In the genomic region with DNA sequence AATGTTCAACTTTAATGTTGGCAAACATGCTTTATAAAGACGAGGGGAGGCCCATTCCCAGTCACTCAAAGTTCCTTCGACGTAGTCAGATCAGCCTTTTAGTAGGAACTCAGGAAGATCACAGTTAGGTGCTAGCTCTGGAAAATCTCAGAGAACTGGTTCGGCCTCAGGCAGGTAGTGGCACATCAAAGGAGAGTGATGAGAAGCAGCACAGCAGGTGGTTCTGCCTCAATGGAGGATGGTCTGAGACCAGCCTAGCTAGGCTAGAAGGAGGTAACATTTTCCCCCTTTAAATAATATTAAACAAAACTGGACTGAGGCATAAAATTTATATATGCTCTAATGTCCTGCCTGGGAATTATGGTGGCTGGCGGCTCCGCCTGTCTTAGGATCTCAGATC, we compare ENCODE assay signal across 19 mouse cellular contexts.
"Had no signal": no experiment of that assay in that cellular context is flagged by ENCODE, and none has a peak within 500 bp of the region (broad histone marks: within the 10 kb centered on the region; RNA-seq: fewer than 3 reads in every experiment).

No protein-coding gene starts in this region.

- H3K9ac ChIP-seq: liver, postnatal 0 days; lung, embryonic 15.5 days; midbrain, embryonic 12.5 days; neural tube, embryonic 13.5 days; neural tube, embryonic 15.5 days had no signal

- H3K36me3 ChIP-seq: lung, embryonic 15.5 days; midbrain, embryonic 10.5 days; midbrain, embryonic 12.5 days; neural tube, embryonic 13.5 days; neural tube, embryonic 15.5 days had no signal

- H3K4me3 ChIP-seq: lung, embryonic 15.5 days; midbrain, embryonic 10.5 days; midbrain, embryonic 12.5 days; myocyte; neural tube, embryonic 13.5 days; neural tube, embryonic 15.5 days had no signal

- H3K9me3 ChIP-seq: lung, embryonic 15.5 days had no signal

- DNase-seq: liver, postnatal 0 days; lung, adult 2 months; lung, postnatal 14 days; lung, postnatal 4 days; midbrain, embryonic 14.5 days; retina, postnatal 1 day; right cerebral cortex, adult 18-20 months; right cerebral cortex, postnatal 25 days; right cerebral cortex, postnatal 4 days; spleen, adult 18-20 months; thymus, adult 18-20 months; thymus, postnatal 14 days; thymus, postnatal 36 days had no signal

- H3K27me3 ChIP-seq: lung, embryonic 15.5 days; midbrain, embryonic 12.5 days; neural tube, embryonic 13.5 days; neural tube, embryonic 15.5 days had no signal

- H3K27ac ChIP-seq: lung, embryonic 15.5 days; midbrain, embryonic 10.5 days; midbrain, embryonic 12.5 days; neural tube, embryonic 13.5 days; neural tube, embryonic 15.5 days had no signal

- H3K4me1 ChIP-seq: lung, embryonic 15.5 days; midbrain, embryonic 10.5 days; midbrain, embryonic 12.5 days; neural tube, embryonic 13.5 days; neural tube, embryonic 15.5 days had no signal
